Mouse (Mus musculus): Measurements from ENCODE around the gene Crcp. TPM values are rescaled to one million over a fixed set of nuclear protein-coding genes. Genes with fewer than 3 reads are reported as not detected.
"Not testable (repeated sequence)": the region's sequence is repeated elsewhere in the genome, so short reads cannot be mapped to it uniquely, and the experiment has no call there.

Crcp gene
- polyA plus RNA-seq, 1 experiment from 2014 or later: 20.8 TPM

- ATAC-seq (peak; percentile 82), DNase-seq (no peak)
- peaks cover 7% of the 10 kb centered on the region for H3K36me3 ChIP-seq (replicated peaks; ENCODE audit: insufficient read depth, low read length)
- peak overlapping the region; percentile 30; the same call in 1 of the 2 replicates for H3K4me2 ChIP-seq (ENCODE audit: low read depth, low read length)
- H3K9me3 ChIP-seq (ENCODE audit: low read length): no peaks in the 10 kb centered on the region
- peaks cover 32% of the 10 kb centered on the region for H3K4me1 ChIP-seq (ENCODE audit: insufficient read depth)
- H3K4me3 ChIP-seq (ENCODE audit: low read depth, low read length): no peak overlapping the region
- 80% methylated on average over 19 of the region's 19 CpGs for WGBS (ENCODE audit: insufficient replicate concordance)
- peak overlapping the region; percentile 96 for H3K27ac ChIP-seq (ENCODE audit: low read depth)
- H3K9ac ChIP-seq (replicated peaks): peak overlapping the region; percentile 39; the same call in 1 of the 2 replicates
- TF ChIP-seq EP300 (IDR thresholded peaks at IDR 0.05; ENCODE audit: low read depth) (peak; percentile 85), CTCF (IDR thresholded peaks at IDR 0.05; ENCODE audit: low read depth) (no peak)
- no peaks in the 10 kb centered on the region for H3K27me3 ChIP-seq (ENCODE audit: insufficient read depth, low read length)
These were observed 2.6 kb downstream of the Crcp start for GRCm38 (mm10) chr5:130031410-130032390.

DNA sequence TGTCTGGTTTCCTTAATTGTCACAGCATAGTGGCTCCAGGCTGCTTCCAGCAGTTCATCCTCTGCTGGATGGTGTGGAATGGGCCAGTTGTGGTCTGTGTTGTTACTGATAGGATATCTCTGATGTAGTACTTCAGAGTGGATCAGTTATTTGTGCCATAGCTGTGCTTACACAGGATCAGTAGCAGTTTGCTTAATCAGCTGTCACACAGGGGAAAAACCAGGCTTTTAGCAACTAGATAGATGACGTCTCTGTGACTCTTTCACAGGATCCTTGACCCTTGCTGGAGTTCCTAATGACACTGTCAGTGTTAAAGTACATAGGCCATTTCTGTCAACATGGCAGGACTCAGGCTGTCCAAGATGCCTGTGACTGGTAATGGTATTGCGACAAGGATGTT is 4.8 kb downstream of the Crcp start:
- H3K9me3 ChIP-seq (ENCODE audit: low read length): no peaks in the 10 kb centered on the region
- ATAC-seq: peak; percentile 61
- no peak overlapping the region for H3K4me3 ChIP-seq (ENCODE audit: low read depth, low read length)
- peaks cover 21% of the 10 kb centered on the region for H3K36me3 ChIP-seq (replicated peaks; ENCODE audit: insufficient read depth, low read length)
- no peak for TF ChIP-seq CTCF (IDR thresholded peaks at IDR 0.05; ENCODE audit: low read depth)
- TF ChIP-seq EP300 (IDR thresholded peaks at IDR 0.05; ENCODE audit: low read depth): peak; percentile 77
- H3K9ac ChIP-seq (replicated peaks): 0 out of 2 replicates have a peak overlapping the region, but pooled peaks have one; percentile 34
- 58% methylated on average over 2 of the region's 2 CpGs for WGBS (ENCODE audit: insufficient replicate concordance)
- no peak overlapping the region for H3K4me2 ChIP-seq (ENCODE audit: low read depth, low read length)
- DNase-seq: no peak
- peak overlapping the region; percentile 75 for H3K27ac ChIP-seq (ENCODE audit: low read depth)
- H3K27me3 ChIP-seq (ENCODE audit: insufficient read depth, low read length): no peaks in the 10 kb centered on the region
- peaks cover 32% of the 10 kb centered on the region for H3K4me1 ChIP-seq (ENCODE audit: insufficient read depth)

DNA sequence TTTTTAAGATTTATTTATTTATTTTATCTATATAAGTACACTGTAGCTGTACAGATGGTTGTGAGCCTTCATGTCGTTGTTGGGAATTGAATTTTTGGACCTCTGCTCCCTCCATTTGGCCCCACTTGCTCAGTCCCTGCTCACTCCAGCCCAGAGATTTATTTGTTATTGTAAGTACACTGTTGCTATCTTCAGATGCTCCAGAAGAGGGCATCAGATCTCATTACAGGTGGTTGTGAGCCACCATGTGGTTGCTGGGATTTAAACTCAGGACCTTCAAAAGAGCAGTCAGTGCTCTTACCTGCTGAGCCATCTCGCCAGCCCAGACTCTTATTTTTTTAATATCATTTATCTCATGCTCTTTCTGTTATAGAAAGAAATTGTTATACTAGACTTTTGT is 7.2 kb downstream of the Crcp start:
- H3K9me3 ChIP-seq (ENCODE audit: low read length); H3K4me2 ChIP-seq (ENCODE audit: low read depth, low read length); H3K4me3 ChIP-seq (ENCODE audit: low read depth, low read length); H3K27ac ChIP-seq (ENCODE audit: low read depth); H3K27me3 ChIP-seq (ENCODE audit: insufficient read depth, low read length); H3K9ac ChIP-seq (replicated peaks); ATAC-seq; DNase-seq: not testable (repeated sequence)
- 69% methylated on average over 2 of the region's 2 CpGs for WGBS (ENCODE audit: insufficient replicate concordance)
- peaks cover 39% of the 10 kb centered on the region for H3K36me3 ChIP-seq (replicated peaks; ENCODE audit: insufficient read depth, low read length)
- TF ChIP-seq CTCF (IDR thresholded peaks at IDR 0.05; ENCODE audit: low read depth): peak; percentile 55
- H3K4me1 ChIP-seq (ENCODE audit: insufficient read depth): peaks cover 20% of the 10 kb centered on the region

DNA sequence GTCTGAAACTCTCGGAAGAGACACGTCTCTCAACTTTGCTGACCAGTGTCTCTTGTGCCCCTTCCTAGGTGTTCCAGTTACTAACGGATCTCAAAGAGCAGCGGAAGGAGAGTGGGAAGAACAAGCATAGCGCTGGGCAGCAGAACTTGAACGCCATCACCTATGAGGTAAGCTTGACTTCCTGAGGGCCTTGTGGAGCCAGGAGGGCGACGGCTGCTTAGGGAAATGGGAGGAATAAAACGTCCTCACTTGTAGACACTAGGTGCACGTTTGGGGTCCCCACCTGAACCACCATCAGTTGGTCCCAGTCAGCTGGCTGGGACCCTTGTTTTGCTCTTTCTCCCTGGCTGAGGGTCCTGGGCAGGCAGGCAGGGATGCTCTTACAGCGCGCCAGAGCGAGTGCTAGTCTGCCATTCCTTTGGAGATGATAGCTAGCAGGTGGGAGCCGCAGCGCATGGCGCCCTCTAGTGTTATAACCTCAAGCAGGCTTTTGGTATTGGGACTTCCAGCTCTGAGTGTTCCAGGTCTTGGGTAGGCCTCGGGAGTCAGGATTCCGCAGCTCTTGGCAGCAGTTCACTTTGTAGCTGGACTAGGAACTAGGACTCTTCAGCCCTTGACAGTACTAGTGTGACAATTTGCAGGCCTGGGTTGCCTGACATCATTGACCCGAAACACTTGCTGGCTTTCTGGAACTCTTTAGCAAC is 8.8 kb downstream of the Crcp start:
- 72% methylated on average over 19 of the region's 19 CpGs for WGBS (ENCODE audit: insufficient replicate concordance)
- no peak overlapping the region for H3K9ac ChIP-seq (replicated peaks)
- ATAC-seq (0 out of 2 replicates have a peak, but pooled peaks have one; percentile 14), DNase-seq (peak; percentile 75)
- no peaks in the 10 kb centered on the region for H3K27me3 ChIP-seq (ENCODE audit: insufficient read depth, low read length)
- no peak overlapping the region for H3K27ac ChIP-seq (ENCODE audit: low read depth)
- peaks cover 50% of the 10 kb centered on the region for H3K36me3 ChIP-seq (replicated peaks; ENCODE audit: insufficient read depth, low read length)
- no peak overlapping the region for H3K4me3 ChIP-seq (ENCODE audit: low read depth, low read length)
- peaks cover 9% of the 10 kb centered on the region; the same call in 1 of the 2 replicates for H3K4me1 ChIP-seq (ENCODE audit: insufficient read depth)
- peak; percentile 89 for TF ChIP-seq CTCF (IDR thresholded peaks at IDR 0.05; ENCODE audit: low read depth)
- no peak for TF ChIP-seq EP300 (IDR thresholded peaks at IDR 0.05; ENCODE audit: low read depth)
- no peaks in the 10 kb centered on the region for H3K9me3 ChIP-seq (ENCODE audit: low read length)
- no peak overlapping the region for H3K4me2 ChIP-seq (ENCODE audit: low read depth, low read length)

DNA sequence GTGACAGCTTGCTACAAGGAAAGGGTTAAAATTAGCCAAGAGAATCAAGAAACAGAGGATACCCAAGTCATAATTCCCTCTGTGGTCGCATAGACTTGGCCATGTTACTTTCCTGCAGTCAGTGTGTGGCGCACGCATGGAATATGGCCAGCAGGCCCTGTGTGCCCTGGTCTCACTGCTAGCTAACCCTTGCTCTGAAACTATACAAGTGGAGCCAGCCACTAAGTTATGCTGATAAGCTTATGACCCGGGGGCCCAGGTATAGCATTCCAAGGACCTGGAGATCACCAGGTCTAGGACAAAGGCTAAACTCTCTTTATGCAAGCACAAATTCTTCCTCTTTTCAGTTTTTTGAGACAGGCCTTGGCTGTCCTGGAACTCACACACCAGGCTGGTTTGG is 11.7 kb downstream of the Crcp start:
- peaks cover 6% of the 10 kb centered on the region; the same call in 1 of the 2 replicates for H3K4me1 ChIP-seq (ENCODE audit: insufficient read depth)
- H3K9ac ChIP-seq (replicated peaks): no peak overlapping the region
- H3K27ac ChIP-seq (ENCODE audit: low read depth): no peak overlapping the region
- no peaks in the 10 kb centered on the region for H3K9me3 ChIP-seq (ENCODE audit: low read length)
- H3K36me3 ChIP-seq (replicated peaks; ENCODE audit: insufficient read depth, low read length): peaks cover 57% of the 10 kb centered on the region
- DNase-seq (no peak), ATAC-seq (no peak)
- 88% methylated on average over 4 of the region's 4 CpGs for WGBS (ENCODE audit: insufficient replicate concordance)
- H3K4me2 ChIP-seq (ENCODE audit: low read depth, low read length): no peak overlapping the region
- TF ChIP-seq EP300 (IDR thresholded peaks at IDR 0.05; ENCODE audit: low read depth): no peak
- no peak for TF ChIP-seq CTCF (IDR thresholded peaks at IDR 0.05; ENCODE audit: low read depth)
- H3K27me3 ChIP-seq (ENCODE audit: insufficient read depth, low read length): no peaks in the 10 kb centered on the region
- no peak overlapping the region for H3K4me3 ChIP-seq (ENCODE audit: low read depth, low read length)

DNA sequence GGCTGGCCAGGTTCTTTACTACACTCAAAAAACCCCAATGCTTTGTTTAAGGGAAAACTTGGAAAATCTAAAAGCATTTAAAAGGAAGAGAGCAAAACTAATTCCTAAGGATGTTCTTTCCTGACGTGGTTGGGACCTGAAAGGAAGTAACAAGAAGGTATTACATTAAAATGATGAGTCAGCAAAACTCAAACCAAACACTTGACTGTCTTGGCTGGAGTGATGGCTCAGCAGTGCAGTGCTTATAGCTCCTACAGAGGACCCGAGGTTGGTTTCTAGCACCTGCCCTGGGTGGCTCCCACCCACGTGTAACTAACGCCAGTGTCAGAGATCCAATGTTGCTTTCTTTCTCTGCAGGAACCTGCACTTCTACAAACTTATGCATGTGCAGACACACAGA is 12.2 kb downstream of the Crcp start:
- DNase-seq (no peak), ATAC-seq (no peak)
- H3K27me3 ChIP-seq (ENCODE audit: insufficient read depth, low read length): no peaks in the 10 kb centered on the region
- H3K4me2 ChIP-seq (ENCODE audit: low read depth, low read length): no peak overlapping the region
- H3K4me3 ChIP-seq (ENCODE audit: low read depth, low read length): no peak overlapping the region
- no peak overlapping the region for H3K27ac ChIP-seq (ENCODE audit: low read depth)
- H3K36me3 ChIP-seq (replicated peaks; ENCODE audit: insufficient read depth, low read length): peaks cover 56% of the 10 kb centered on the region
- no peaks in the 10 kb centered on the region for H3K9me3 ChIP-seq (ENCODE audit: low read length)
- peaks cover 6% of the 10 kb centered on the region; the same call in 1 of the 2 replicates for H3K4me1 ChIP-seq (ENCODE audit: insufficient read depth)
- 76% methylated on average over 4 of the region's 4 CpGs for WGBS (ENCODE audit: insufficient replicate concordance)
- H3K9ac ChIP-seq (replicated peaks): no peak overlapping the region
- TF ChIP-seq EP300 (IDR thresholded peaks at IDR 0.05; ENCODE audit: low read depth): no peak
- no peak for TF ChIP-seq CTCF (IDR thresholded peaks at IDR 0.05; ENCODE audit: low read depth)

All from liver, postnatal 0 days (tissue).